Mouse (Mus musculus): Measurements from ENCODE around the gene Tagln.

Tagln gene

GRCm38 (mm10) chr9:45905811-45906237, 30.0 kb downstream of the Tagln start:
- peak in 1 of 2 experiments; percentile 44 for DNase-seq

- DNase-seq, result no peak
Measured at GRCm38 (mm10) chr9:45905196-45905595, 30.7 kb downstream of the Tagln start.

- DNase-seq, result no peak
Measured at GRCm38 (mm10) chr9:45893681-45894080, 42.2 kb downstream of the Tagln start.
